Mouse (Mus musculus) heart, embryonic 11.5 days (tissue): Measurements from ENCODE around the gene Mog. TPM values are rescaled to one million over a fixed set of nuclear protein-coding genes. Genes with fewer than 3 reads are reported as not detected.

Source experiments
- ATAC-seq: fragments of 200-750 bp; cut with Nextera tagmentation; replicated peaks from 2 replicates; pipeline ENCODE4 v1.8.0; 2017; ENCODE audit warnings: moderate library complexity; ENCODE audit not compliant: insufficient number of reproducible peaks, low FRiP score, low TSS enrichment
- H3K27ac ChIP-seq: fragments of 300-500 bp; sonication (generic); 2 replicates; pipeline ENCODE4 v1.5.1; 2014; ENCODE audit warnings: mild to moderate bottlenecking, low read depth, low read length
- H3K27me3 ChIP-seq: fragments of 300-500 bp; sonication (generic); 2 replicates; pipeline ENCODE4 v1.6.1; 2014; ENCODE audit warnings: mild to moderate bottlenecking, low read length, mixed read lengths; ENCODE audit not compliant: control insufficient read depth, insufficient read depth
- H3K36me3 ChIP-seq: fragments of 300-500 bp; sonication (generic); 2 replicates; pipeline ENCODE4 v1.6.1; 2014; ENCODE audit warnings: mild to moderate bottlenecking, low read length, moderate library complexity, mixed read lengths; ENCODE audit not compliant: control insufficient read depth, insufficient read depth
- H3K4me1 ChIP-seq: fragments of 300-500 bp; sonication (generic); 2 replicates; pipeline ENCODE4 v1.6.1; 2014; ENCODE audit warnings: low read length; ENCODE audit not compliant: control insufficient read depth, insufficient read depth
- H3K4me2 ChIP-seq: fragments of 300-500 bp; sonication (generic); 2 replicates; pipeline ENCODE4 v1.6.1; 2014; ENCODE audit warnings: mild to moderate bottlenecking, moderate library complexity
- H3K4me3 ChIP-seq: fragments of 300-500 bp; sonication (generic); 2 replicates; pipeline ENCODE4 v1.5.1; 2014; ENCODE audit warnings: low read depth, low read length
- H3K9ac ChIP-seq: fragments of 300-500 bp; sonication (generic); 2 replicates; pipeline ENCODE4 v1.6.1; 2014; ENCODE audit warnings: mild to moderate bottlenecking, low read depth, low read length, moderate library complexity
- H3K9me3 ChIP-seq: fragments of 300-500 bp; sonication (generic); replicated peaks from 2 replicates; pipeline ENCODE4 v1.6.1; 2016; ENCODE audit warnings: low read length; ENCODE audit not compliant: control insufficient read depth
- WGBS: fragments of 180-500 bp; shearing (Covaris S2); extraction: QIAGEN DNeasy Blood & Tissue Kit; methylation state at CpG from one replicate; pipeline ENCODE4 v1.1.7; 2014; ENCODE audit not compliant: insufficient replicate concordance; 5-methylcytosine and 5-hydroxymethylcytosine counted together
- polyA plus RNA-seq: library from polyadenylated mRNA; unstranded; fragments of >200 nt; fragmentation: Nextera tagmentation; extraction: Ambion mirVana; gene quantifications from 2 replicates; pipeline ENCODE4 v1.2.1, GENCODE M21; 2014

Mog gene
- polyA plus RNA-seq, 1 experiment from 2014 or later, result not detected

DNA sequence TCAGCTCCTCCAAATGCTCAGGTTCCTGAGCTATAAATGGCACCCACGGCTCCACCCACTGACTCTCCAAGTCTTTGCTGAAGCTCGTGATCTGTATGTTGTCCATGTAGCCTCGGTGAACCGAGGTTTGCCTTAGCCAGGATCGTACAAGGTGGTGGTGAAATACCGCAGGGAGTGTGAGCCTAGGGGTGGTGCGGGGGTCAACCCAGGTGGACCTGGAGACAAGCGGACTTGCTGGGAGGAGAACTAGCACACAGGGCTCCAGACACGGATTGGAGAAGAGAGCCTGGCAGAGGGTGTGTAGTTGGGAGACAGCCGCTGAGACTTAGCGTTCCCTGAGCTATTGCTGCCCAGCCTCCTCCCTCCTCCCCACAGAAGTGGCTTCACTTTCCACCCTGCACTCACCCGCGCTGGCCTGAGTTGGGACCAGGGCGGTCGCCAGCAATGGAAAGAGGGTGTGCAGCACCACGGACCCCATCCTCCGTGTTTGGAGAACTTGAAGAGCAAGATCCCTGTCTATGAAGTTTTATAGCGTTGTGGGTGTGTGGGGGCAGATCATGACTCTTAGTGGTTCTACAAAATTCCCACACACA is 41.9 kb downstream of the Mog start, which contains the start of gene 2410137M14Rik:
TSS of gene 2410137M14Rik (minus strand) at position 17 of the 593 bp plus-strand sequence.
- H3K9ac ChIP-seq, result peak within 1 kb of the TSS; percentile 59
- peaks cover 4% of the 10 kb centered on the region; the same call in 1 of the 2 replicates for H3K4me1 ChIP-seq
- ATAC-seq, result no peak
- peak within 1 kb of the TSS; percentile 32 for H3K4me3 ChIP-seq
- 4% methylated on average over 18 of the region's 18 CpGs for WGBS
- H3K36me3 ChIP-seq, result no peaks in the 10 kb centered on the region
- no peak within 1 kb of the TSS for H3K27ac ChIP-seq
- H3K9me3 ChIP-seq, result no peaks in the 10 kb centered on the region
- H3K27me3 ChIP-seq, result peaks cover 3% of the 10 kb centered on the region; the same call in 1 of the 2 replicates
- H3K4me2 ChIP-seq, result peak within 1 kb of the TSS; percentile 67

GRCm38 (mm10) chr17:36973271-36973787 is 49.9 kb downstream of the Mog start:
- no peaks in the 10 kb centered on the region for H3K36me3 ChIP-seq
- no peak overlapping the region for H3K4me2 ChIP-seq
- H3K27me3 ChIP-seq, result no peaks in the 10 kb centered on the region
- H3K9ac ChIP-seq, result no peak overlapping the region
- 65% methylated on average over 8 of the region's 8 CpGs for WGBS
- no peaks in the 10 kb centered on the region for H3K9me3 ChIP-seq
- no peaks in the 10 kb centered on the region for H3K4me1 ChIP-seq
- no peak overlapping the region for H3K4me3 ChIP-seq
- no peak for ATAC-seq
- no peak overlapping the region for H3K27ac ChIP-seq

DNA sequence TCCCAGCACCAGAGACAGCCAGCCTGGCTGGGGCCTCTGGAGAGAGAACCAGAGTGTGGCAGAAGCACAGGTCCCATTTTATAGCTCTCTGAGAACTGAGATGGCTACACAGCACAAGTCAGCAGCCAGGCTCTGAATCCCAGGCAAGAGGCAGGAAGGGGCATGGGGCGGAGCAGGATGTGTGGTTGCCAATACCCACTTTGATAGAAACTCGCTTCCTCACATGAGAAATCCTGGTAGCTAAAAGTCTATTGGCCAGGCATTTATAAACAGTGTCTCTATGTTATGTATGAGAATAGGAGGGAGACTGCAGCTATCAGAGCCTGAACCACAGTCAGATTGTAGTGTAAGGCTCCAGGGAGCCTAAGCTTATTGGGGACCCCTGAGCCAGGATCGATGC is 50.4 kb downstream of the Mog start:
- no peak overlapping the region for H3K4me3 ChIP-seq
- H3K4me1 ChIP-seq, result no peaks in the 10 kb centered on the region
- H3K27me3 ChIP-seq, result no peaks in the 10 kb centered on the region
- H3K27ac ChIP-seq, result no peak overlapping the region
- no peaks in the 10 kb centered on the region for H3K9me3 ChIP-seq
- H3K4me2 ChIP-seq, result no peak overlapping the region
- 83% methylated on average over 3 of the region's 3 CpGs for WGBS
- H3K36me3 ChIP-seq, result no peaks in the 10 kb centered on the region
- ATAC-seq, result no peak
- no peak overlapping the region for H3K9ac ChIP-seq

DNA sequence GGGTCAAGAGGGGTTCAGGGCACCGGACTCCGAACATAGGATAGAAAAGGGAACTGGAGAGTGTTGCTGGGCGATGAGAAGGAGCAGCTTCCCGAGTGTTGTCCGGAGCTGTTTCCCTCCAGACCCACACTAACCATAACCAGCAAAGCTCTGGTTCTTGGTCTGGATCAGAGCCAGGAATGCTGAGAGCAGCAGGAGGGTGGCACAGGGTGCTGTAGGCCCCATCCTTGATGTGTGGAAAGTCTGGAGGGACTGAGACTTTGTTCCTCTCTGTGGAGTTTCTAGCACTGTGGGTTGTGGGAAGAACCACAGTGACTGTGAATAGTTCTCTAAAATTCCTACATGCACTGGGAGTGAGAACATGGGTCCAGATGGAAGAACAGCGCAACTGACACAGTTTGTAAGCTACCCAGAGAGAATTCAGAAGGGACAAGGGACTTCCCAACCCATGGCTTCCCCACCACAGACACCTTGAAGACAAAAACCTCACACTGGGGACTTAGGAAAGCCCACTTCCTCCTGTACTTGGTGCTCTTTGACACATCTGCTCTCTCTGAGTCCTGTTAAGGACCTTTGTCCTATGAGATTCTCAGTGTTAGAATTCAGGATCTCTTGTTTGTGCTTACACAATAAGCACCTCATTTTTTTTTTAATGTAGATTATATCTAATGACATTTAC is 51.9 kb downstream of the Mog start:
- Histone ChIP-seq H3K27ac (no peak overlapping the region), H3K4me3 (no peak overlapping the region), H3K9ac (no peak overlapping the region), H3K27me3 (no peaks in the 10 kb centered on the region), H3K36me3 (no peaks in the 10 kb centered on the region), H3K9me3 (no peaks in the 10 kb centered on the region), H3K4me1 (no peaks in the 10 kb centered on the region), H3K4me2 (no peak overlapping the region)
- no peak for ATAC-seq
- 85% methylated on average over 6 of the region's 6 CpGs for WGBS

GRCm38 (mm10) chr17:36970316-36970890 is 52.8 kb downstream of the Mog start:
- H3K9me3 ChIP-seq, result no peaks in the 10 kb centered on the region
- no peaks in the 10 kb centered on the region for H3K36me3 ChIP-seq
- H3K27ac ChIP-seq, result no peak overlapping the region
- no peak overlapping the region for H3K4me2 ChIP-seq
- H3K4me1 ChIP-seq, result no peaks in the 10 kb centered on the region
- H3K4me3 ChIP-seq, result no peak overlapping the region
- H3K9ac ChIP-seq, result no peak overlapping the region
- no peak for ATAC-seq
- WGBS, result 76% methylated on average over 14 of the region's 14 CpGs
- no peaks in the 10 kb centered on the region for H3K27me3 ChIP-seq

- no peaks in the 10 kb centered on the region for H3K4me1 ChIP-seq
These were observed 56.3 kb downstream of the Mog start for GRCm38 (mm10) chr17:36966875-36967274.

GRCm38 (mm10) chr17:36961125-36961524 is 62.1 kb downstream of the Mog start:
- no peaks in the 10 kb centered on the region for H3K27me3 ChIP-seq
- peaks cover 4% of the 10 kb centered on the region for H3K4me1 ChIP-seq
- H3K9ac ChIP-seq, result no peak overlapping the region
- ATAC-seq, result no peak
- WGBS, result 57% methylated on average over 1 of the region's 1 CpGs
- no peak overlapping the region for H3K4me3 ChIP-seq
- no peak overlapping the region for H3K27ac ChIP-seq
- no peak overlapping the region for H3K4me2 ChIP-seq
- no peaks in the 10 kb centered on the region for H3K9me3 ChIP-seq
- peaks cover 3% of the 10 kb centered on the region; the same call in 1 of the 2 replicates for H3K36me3 ChIP-seq

More at GRCm38 (mm10) chr17:36966875-36967274, 56.3 kb downstream of the Mog start:
- H3K9ac ChIP-seq, result no peak overlapping the region
- no peak for ATAC-seq
- 76% methylated on average over 1 of the region's 1 CpGs for WGBS
- no peak overlapping the region for H3K4me2 ChIP-seq
- no peaks in the 10 kb centered on the region for H3K36me3 ChIP-seq
- H3K27ac ChIP-seq, result no peak overlapping the region
- no peaks in the 10 kb centered on the region for H3K27me3 ChIP-seq
- H3K4me3 ChIP-seq, result no peak overlapping the region
- H3K9me3 ChIP-seq, result no peaks in the 10 kb centered on the region
